Mouse (Mus musculus) heart, adult 2 months (tissue): ENCODE results near the gene Rem1. TPM values are rescaled to one million over a fixed set of nuclear protein-coding genes. Genes with fewer than 3 reads are reported as not detected.

Experiments
- DNase-seq, 2 experiments: peaks; one replicate each; pipeline ENCODE4 v3.0.0; 2021
- H3K27ac ChIP-seq: fragments of 200-600 bp; 2 replicates; pipeline ENCODE4 v1.8.1; 2022
- H3K27me3 ChIP-seq: fragments of 200-500 bp; 2 replicates; pipeline ENCODE4 v1.6.1; 2012; ENCODE audit warnings: mild to moderate bottlenecking, low read length, inconsistent platforms, mixed read lengths; ENCODE audit not compliant: control insufficient read depth, insufficient read depth
- H3K36me3 ChIP-seq: fragments of 200-500 bp; 2 replicates; pipeline ENCODE4 v1.6.1; 2012; ENCODE audit warnings: low read length, inconsistent platforms; ENCODE audit not compliant: control insufficient read depth, insufficient read depth
- H3K4me1 ChIP-seq: fragments of 200-500 bp; 2 replicates; pipeline ENCODE4 v1.6.1; 2011; ENCODE audit warnings: low read length; ENCODE audit not compliant: control insufficient read depth, insufficient read depth
- H3K4me3 ChIP-seq: fragments of 200-600 bp; 2 replicates; pipeline ENCODE4 v1.8.1; 2022
- H3K79me2 ChIP-seq: fragments of 200-500 bp; replicated peaks from 2 replicates; pipeline ENCODE4 v1.6.1; 2012; ENCODE audit warnings: mild to moderate bottlenecking, inconsistent platforms, low read length, moderate library complexity, mixed read lengths; ENCODE audit not compliant: control insufficient read depth, insufficient read depth
- H3K9ac ChIP-seq: fragments of 200-500 bp; 2 replicates; pipeline ENCODE4 v1.6.1; 2012; ENCODE audit warnings: low read depth, mild to moderate bottlenecking, control low read depth, inconsistent platforms, low read length, mixed read lengths
- CTCF ChIP-seq: fragments of 200-600 bp; IDR thresholded peaks from 2 replicates; pipeline ENCODE4 v1.8.1; 2022; ENCODE audit warnings: antibody characterized with exemption, mild to moderate bottlenecking, moderate library complexity
- EP300 ChIP-seq: fragments of 200-500 bp; IDR thresholded peaks from 2 replicates; pipeline ENCODE4 v1.6.1; 2011; ENCODE audit warnings: low read depth, low read length, control low read depth; ENCODE audit not compliant: insufficient read depth
- POLR2A ChIP-seq: fragments of 200-500 bp; IDR thresholded peaks from 2 replicates; pipeline ENCODE4 v1.6.1; 2011; ENCODE audit warnings: mild to moderate bottlenecking, low read depth, low read length, control low read depth; ENCODE audit not compliant: insufficient read depth
- WGBS: fragments of 180-500 bp; shearing (Covaris S2); methylation state at CpG from one replicate; pipeline ENCODE4 v1.1.7; 2018; 5-methylcytosine and 5-hydroxymethylcytosine counted together
- intact Hi-C: fragments of 180-260 bp; cut with DNase I; formaldehyde crosslinking; loops from one replicate; pipeline ENCODE4 v1.15.1; 2025
- polyA plus RNA-seq: library from polyadenylated mRNA; depleted of rRNA; stranded (reverse); fragments of >200 nt; gene quantifications from 2 replicates; pipeline ENCODE4 v1.2.3, GENCODE M21; 2012
- total RNA-seq, 2 experiments: library from RNA; stranded (reverse); gene quantifications; 2 replicates each; pipeline ENCODE4 v1.2.3; 2021

Rem1 gene
- total and polyA plus RNA-seq, 3 experiments: 5.8 to 7.1 (median 7.1) TPM

GRCm38 (mm10) chr2:152608719-152609118, 18.0 kb upstream of the Rem1 start:
- Histone ChIP-seq H3K4me3 (no peak overlapping the region), H3K36me3 (no peaks in the 10 kb centered on the region), H3K79me2 (no peaks in the 10 kb centered on the region), H3K9ac (no peak overlapping the region), H3K27me3 (no peaks in the 10 kb centered on the region), H3K4me1 (no peaks in the 10 kb centered on the region), H3K27ac (no peak overlapping the region)
- WGBS: 100% methylated on average over 1 of the region's 1 CpGs
- no peak for TF ChIP-seq POLR2A
- no peak for TF ChIP-seq EP300
- no peak for TF ChIP-seq CTCF
- no peak for DNase-seq
- intact Hi-C loops: no loop called here

DNA sequence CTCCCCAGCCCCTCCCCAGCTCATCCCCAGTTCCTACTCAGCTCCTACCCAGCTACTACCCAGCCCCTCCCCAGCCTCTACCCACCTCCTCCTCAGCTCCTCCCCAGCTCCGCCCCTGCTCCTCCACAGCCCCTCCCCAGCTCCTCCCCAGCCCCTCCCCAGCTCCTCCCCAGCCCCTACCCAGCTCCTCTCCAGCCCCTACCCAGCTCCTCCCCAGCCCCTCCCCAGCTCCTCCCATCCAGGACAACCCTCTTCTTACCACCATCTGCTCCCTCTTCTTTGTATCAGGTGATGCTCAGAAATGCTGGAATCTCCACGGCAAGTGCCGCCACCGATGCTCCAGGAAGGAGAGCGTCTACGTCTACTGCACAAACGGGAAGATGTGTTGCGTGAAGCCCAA, 14.6 kb upstream of the Rem1 start:
- H3K9ac ChIP-seq: no peak overlapping the region
- WGBS: 51% methylated on average over 7 of the region's 8 CpGs
- intact Hi-C loops: loop anchor here (10.0 kb wide), 2 partner anchors 153 to 223 kb away; partner anchors contain the start of gene Bcl2l1

DNA sequence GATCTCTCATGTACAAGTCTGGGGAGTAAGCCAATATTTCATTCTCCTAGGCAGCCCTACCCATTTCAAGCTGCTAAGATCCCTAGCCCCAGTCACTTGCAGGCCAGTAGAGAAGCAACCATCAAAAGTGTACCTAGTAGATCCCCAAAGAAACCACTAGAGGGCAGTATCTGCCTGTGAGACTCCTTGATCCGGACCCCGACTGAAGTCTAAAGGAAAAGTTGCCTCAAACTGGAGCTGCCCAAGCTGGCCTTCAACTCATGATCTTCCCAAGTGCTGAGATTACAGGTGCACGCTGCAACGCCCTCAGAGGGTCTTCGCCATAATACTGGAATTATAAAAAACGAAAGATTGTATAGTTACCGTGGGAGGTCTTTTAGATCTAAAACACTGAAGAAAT, 11.2 kb upstream of the Rem1 start:
- WGBS: 12% methylated on average over 7 of the region's 7 CpGs

More for the DNA sequence above, 14.6 kb upstream of the Rem1 start:
- no peaks in the 10 kb centered on the region for H3K27me3 ChIP-seq
- TF ChIP-seq CTCF (no peak), POLR2A (no peak), EP300 (no peak)
- no peak overlapping the region for H3K4me3 ChIP-seq
- H3K36me3 ChIP-seq: no peaks in the 10 kb centered on the region
- no peak overlapping the region for H3K27ac ChIP-seq
- H3K4me1 ChIP-seq: no peaks in the 10 kb centered on the region; the same call in 1 of the 2 replicates
- no peaks in the 10 kb centered on the region for H3K79me2 ChIP-seq
- no peak for DNase-seq

GRCm38 (mm10) chr2:152616470-152616869, 10.3 kb upstream of the Rem1 start:
- TF ChIP-seq CTCF (no peak), POLR2A (no peak), EP300 (no peak)
- Histone ChIP-seq H3K9ac (no peak overlapping the region), H3K27ac (no peak overlapping the region), H3K4me1 (peaks cover 5% of the 10 kb centered on the region), H3K27me3 (no peaks in the 10 kb centered on the region), H3K36me3 (no peaks in the 10 kb centered on the region), H3K4me3 (no peak overlapping the region), H3K79me2 (no peaks in the 10 kb centered on the region)
- intact Hi-C loops: loop anchor here (10.0 kb wide), 2 partner anchors 148 to 218 kb away; partner anchors contain the start of gene Bcl2l1
- 40% methylated on average over 6 of the region's 6 CpGs for WGBS
- DNase-seq: no peak

More for the DNA sequence above, 11.2 kb upstream of the Rem1 start:
- no peaks in the 10 kb centered on the region for H3K79me2 ChIP-seq
- DNase-seq: peak in 1 of 2 experiments; percentile 44
- TF ChIP-seq EP300 (peak; percentile 70), CTCF (no peak; the same call in 1 of the 2 replicates), POLR2A (no peak)
- H3K27me3 ChIP-seq: no peaks in the 10 kb centered on the region
- no peak overlapping the region for H3K27ac ChIP-seq
- no peak overlapping the region for H3K9ac ChIP-seq
- peaks cover 3% of the 10 kb centered on the region for H3K4me1 ChIP-seq
- intact Hi-C loops: loop anchor here (1.0 to 10.0 kb wide), 3 partner anchors 42 to 219 kb away; partner anchors contain the start of gene Bcl2l1
- H3K36me3 ChIP-seq: no peaks in the 10 kb centered on the region
- H3K4me3 ChIP-seq: no peak overlapping the region

DNA sequence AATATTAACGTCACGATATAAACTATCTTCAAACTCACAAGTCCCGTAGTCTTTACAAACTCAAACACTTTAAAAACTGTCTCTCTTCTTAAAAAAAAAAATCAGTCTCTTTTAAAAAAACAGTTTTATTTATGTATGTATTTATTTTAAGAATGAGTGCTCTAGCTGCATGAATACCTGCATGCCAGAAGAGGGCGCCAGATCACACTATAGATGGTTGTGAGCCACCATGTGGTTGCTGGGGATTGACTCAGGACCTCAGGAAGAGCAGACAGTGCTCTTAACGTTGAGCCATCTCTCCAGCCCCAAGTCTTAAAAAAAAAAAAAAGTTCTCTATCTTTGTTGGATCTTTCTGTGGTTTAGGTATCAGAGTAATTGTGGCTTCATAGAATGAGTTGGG, 9.4 kb upstream of the Rem1 start:
- WGBS: 73% methylated on average over 5 of the region's 5 CpGs
- no peaks in the 10 kb centered on the region for H3K36me3 ChIP-seq
- no peak overlapping the region for H3K4me3 ChIP-seq
- peaks cover 5% of the 10 kb centered on the region for H3K4me1 ChIP-seq
- no peaks in the 10 kb centered on the region for H3K27me3 ChIP-seq
- TF ChIP-seq POLR2A (no peak), CTCF (peak; percentile 57), EP300 (no peak)
- H3K27ac ChIP-seq: no peak overlapping the region
- no peak overlapping the region for H3K9ac ChIP-seq
- H3K79me2 ChIP-seq: no peaks in the 10 kb centered on the region
- no peak for DNase-seq
- intact Hi-C loops: loop anchor here (10.0 kb wide), 2 partner anchors 147 to 217 kb away; partner anchors contain the start of gene Bcl2l1

- Histone ChIP-seq H3K36me3 (no peaks in the 10 kb centered on the region), H3K27ac (peak overlapping the region; percentile 41), H3K79me2 (no peaks in the 10 kb centered on the region), H3K4me3 (no peak overlapping the region), H3K27me3 (no peaks in the 10 kb centered on the region), H3K9ac (no peak overlapping the region), H3K4me1 (peaks cover 5% of the 10 kb centered on the region)
- peak in 1 of 2 experiments; percentile 58 for DNase-seq
- intact Hi-C loops: no loop called here
- 46% methylated on average over 9 of the region's 9 CpGs for WGBS
- TF ChIP-seq CTCF (no peak), POLR2A (no peak), EP300 (no peak)
Observed at GRCm38 (mm10) chr2:152620367-152621134, 6.2 kb upstream of the Rem1 start.
